Mouse (Mus musculus): ENCODE results near the gene Add3.
A peak's percentile ranks its signal among the peaks of the same experiment; 100 is the strongest.
"Not testable (repeated sequence)": the region's sequence is repeated elsewhere in the genome, so short reads cannot be mapped to it uniquely, and the experiment has no call there.

Add3 gene

DNA sequence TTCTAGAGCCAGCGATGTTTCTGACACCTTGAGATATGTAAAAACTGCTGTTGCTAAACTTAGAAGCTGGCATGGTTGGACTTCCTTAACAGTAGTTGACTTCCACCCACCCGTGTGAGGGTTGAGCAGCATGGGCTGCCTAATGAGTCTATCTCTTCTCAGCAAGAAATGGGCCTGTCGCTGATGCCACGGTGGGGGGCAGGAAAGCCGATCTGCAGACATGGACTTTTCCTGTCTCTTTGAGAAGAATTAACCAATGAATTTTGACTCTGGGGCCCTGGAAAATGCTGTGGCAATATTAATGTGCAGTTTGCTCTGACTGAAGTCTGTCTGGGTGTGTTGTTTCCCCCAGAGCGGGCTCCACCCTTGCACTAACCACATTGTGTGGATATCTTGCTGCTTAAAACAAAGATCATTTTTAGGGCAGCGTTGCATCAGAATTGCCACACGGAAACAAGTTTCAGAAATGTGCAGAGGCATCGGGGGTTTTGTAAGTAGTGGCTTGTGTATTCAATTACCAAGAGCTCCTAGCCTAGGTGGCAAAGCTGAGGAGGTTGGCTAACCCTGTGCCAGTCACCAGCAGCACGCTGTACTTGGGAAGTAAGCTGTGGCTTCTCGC lies 53.8 kb downstream of the Add3 start:
- DNase-seq, result peak in 1 of 2 experiments; percentile 51

DNA sequence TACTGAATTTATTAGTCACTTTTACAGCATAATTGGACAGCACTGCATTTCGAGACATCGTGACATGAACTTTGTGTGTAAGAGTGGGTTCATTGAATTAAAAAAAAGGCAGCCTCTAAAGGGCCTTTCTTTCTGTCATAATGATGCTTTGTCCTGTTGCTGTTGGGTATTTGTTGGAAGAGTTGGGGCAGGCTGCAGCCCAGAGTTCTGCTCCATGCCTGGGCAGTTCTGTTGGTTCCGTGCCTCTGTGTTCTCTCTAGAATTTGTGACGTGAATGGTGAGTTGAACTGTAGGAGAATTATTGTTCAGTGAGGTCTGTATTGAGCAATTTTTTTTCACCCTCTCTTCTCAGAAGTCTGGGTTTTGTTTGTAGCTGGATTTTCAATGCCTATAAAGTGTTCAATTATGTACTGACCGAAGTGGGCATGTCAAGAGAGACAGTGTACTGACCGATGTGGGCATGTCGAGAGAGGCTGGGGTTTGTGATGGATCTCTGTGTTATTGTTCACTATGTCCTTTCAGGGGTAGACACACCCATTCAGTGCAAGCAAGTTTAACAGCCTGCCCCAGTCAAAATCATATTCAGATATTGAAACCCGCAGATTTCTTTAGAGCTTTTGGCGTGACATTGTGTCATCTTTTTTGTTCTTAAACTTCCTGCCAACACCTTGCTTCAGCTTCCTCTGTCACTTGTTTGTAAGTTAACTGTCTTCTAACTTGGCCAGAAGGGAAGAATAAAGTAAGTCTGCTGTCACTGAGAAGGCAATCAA lies 54.7 kb downstream of the Add3 start:
- DNase-seq, result no peak

DNA sequence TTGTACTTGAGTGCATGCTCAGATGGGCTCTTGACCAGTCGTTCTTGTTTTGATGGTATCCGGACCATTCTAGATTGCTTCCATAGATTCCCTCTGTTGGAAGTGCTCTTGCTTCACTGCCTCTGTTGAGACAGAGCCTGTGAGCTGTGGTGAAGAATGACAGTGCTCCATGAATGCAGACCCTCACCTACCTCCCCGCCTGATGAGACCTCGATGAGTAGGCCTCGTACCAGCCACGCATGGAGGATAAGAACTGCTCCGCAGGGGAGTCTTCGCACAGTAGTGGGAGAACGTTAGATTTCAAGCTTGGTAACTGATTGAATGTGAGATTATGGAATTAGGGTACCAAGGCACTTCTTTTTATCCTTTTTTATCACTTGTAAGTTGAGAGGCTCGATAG lies 56.7 kb downstream of the Add3 start:
- DNase-seq, result no peak

DNA sequence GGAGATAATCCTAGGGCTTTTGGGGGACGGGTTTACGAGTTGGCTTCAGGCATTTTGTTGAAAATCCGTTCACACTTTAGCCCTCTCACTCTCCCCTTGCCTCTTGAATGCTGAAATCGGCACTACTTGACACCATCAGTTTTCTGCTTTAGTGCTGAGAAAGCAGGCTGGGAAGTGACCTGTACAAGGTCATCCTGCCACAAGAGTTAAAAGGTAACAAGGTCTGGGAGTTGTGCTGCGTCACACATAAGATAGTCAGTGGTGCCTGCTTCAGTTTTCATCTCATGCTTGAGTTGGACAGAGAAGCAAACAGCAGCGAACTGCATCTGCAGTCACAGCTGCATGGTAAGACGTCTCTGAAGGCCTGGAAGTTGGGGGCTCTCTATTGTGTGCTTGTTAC lies 57.5 kb downstream of the Add3 start:
- DNase-seq, result no peak

DNA sequence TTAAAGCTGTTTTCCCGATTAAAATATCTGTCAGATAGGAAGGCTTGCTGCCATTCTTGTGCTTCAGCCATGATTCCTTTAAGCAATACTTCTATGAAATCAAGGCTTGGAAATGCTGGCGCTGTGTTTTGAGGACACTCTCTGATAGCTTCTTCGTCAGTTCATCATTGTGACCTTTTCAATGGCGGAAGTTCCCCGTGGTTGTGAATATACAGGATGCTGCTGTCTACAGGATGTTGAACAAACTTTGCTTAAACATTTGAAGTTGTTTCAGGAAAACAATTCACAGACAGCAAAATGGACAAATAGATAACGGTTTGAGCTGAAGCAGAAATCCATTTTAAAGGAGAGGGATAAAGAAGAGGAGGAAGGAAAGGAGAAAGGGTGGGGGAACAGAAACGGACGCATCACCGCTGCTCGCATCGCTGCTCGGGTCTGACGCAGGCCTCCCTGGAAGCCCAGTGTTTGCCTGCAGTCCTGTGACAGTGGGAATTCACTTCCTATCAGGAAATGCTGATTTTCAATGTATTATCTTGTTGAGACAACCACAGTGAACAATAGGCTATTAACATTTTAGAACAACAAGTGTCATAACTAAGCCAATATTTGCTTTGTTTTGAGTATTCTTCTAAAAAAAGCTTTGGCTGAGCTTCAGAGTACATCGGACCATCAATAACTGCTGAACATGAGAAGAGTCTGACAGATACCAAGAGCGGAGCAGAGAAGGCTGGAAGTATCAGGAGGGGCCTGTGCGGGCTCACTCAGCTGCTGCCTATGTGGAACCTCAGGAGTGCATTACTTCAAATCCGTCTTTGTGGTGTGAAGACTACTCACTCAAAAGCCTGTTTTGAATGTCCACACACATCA lies 58.7 kb downstream of the Add3 start:
- DNase-seq, result no peak

DNA sequence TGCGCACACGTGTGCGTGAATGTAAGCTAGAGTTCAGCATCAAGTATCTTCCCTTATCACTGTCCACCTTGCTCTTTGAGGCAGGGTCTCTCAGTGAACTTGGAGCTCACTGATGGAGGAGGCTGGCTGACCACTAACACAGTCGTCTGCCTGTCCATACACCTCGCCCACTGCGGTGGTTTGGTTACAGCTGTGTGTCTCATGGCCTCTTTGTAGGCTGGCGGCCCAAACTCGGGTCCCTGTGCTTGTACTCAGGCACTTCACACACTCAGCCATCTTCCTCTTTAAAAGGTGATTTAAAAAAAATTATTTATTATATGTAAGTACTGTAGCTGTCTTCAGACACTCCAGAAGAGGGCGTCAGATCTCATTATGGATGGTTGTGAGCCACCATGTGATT lies 59.5 kb downstream of the Add3 start:
- no peak for DNase-seq

DNA sequence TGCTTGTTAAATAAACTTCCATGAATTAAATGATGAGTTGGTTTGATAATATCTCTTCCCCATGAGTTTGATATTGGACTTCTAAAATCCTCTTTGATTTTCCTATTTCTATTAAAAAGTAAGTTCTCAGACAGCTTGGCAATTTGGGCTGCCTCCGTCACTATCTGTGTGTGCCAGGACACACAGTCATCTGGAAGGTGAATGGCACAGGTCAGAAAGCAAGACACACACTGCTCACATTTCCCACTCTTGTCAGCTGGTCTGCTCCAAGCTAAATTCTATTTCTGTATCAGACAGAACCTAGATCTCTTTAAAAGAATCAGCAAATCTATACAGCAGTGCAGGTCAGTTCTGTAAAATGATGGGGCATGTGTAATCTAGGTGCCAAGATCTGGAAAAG lies 61.9 kb downstream of the Add3 start:
- no peak for DNase-seq

DNA sequence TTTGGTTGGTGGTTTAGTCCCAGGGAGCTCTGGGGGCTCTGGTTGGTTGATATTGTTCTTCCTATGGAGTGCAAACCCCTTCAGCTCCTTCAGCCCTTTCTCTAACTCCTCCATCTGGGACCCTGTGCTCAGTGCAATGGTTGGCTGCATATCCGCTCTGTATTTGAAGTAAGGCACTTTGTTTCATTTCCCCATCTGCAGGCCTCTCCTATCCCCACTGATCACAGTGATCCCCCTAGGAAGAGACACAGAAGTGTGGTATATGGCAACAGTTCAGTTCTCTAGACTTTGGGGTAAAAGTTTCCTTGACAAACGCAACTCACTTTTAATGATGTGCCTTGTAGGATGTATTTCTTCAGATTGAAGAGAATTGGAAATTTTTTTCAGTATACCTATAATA lies 66.7 kb downstream of the Add3 start:
- DNase-seq, result no peak

DNA sequence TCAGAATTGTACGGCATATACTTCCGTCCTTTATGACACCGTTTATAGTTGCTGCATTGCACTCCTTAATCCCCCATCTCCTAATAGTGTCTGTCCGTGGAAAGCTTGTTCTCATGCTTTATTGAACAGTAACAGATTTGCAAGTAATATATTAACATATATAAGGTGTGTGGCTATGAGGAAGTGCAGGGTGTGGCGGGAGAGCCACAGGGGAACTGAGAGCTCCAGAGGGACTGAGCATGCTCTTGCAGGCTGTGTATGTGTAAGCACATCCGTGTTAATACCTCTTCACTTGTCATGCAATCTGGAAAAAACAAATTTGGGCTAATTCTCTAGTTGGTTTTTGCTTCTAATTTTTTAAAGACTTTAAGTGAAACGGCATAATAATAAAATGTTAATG lies 68.6 kb downstream of the Add3 start:
- DNase-seq, result no peak

DNA sequence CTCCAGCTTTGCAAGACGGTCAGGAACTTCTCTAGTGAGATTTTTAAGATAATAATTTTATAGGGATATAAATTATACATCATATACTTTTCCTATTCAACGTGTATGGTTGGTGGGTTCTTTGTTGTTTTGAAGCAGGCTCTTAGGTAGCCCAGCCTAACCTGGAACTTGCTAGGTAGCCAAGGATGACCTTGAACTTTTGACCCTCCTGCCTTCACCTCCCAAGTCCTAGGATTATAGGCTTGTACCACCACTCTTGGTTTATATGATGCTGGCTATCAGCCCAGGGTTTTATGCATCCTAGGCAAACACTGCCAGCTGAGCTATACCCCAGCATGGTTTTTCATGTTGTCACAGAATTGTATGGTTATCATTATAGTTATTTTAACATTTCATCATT lies 70.0 kb downstream of the Add3 start:
- DNase-seq, result no peak

DNA sequence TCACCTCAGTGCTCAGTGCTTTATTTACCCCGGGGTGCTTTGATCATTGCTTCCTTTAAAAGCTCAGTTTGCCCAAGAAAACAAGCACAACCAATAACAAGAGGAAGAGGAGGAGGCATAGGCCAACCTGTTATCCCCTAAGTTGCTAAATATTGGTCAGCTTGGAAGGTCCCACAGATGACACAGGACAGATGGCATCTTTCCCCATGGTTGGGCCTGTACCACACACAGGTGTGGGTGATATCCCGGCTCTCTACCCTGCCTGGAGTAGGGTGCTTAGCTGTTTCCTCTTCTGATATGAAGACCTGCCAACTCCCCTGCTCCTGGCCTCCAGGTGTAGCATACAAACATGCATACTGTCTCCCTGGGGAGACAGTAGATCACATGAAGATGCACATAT lies 75.1 kb downstream of the Add3 start:
- DNase-seq, result no peak

DNA sequence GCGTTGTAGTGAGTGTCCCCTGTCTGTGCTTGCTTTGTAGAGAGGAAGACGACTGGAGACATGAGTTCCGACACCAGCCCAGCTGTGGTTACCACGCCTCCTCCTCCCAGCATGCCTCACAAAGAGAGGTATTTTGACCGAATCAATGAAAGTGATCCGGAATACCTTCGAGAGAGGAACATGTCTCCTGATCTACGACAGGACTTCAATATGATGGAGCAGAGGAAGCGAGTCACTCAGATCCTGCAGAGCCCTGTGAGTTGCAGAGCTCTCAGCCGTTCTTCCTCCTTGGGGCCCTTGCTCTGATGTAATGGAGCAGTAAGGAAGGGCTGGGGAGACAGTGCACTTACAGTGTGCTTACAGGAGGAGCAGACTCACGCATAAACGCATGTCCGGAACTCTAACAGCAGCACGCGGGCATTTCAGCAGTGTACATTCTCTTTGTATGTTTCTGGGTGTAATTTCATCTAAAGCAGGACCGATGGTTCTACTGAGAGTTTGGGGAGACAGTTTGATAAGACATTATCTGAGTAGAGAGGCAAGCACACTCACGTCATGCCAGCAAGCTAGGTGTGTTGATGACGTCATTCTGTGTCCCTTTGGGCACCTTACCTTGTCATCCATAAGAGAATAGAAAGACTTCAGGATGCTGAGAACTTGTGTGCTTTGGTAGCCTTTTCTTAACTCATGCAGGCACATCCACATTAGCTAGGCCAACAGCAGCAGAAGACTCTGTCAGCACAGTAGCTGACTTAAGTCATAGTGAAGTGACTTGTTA lies 76.7 kb downstream of the Add3 start:
- DNase-seq, result no peak

DNA sequence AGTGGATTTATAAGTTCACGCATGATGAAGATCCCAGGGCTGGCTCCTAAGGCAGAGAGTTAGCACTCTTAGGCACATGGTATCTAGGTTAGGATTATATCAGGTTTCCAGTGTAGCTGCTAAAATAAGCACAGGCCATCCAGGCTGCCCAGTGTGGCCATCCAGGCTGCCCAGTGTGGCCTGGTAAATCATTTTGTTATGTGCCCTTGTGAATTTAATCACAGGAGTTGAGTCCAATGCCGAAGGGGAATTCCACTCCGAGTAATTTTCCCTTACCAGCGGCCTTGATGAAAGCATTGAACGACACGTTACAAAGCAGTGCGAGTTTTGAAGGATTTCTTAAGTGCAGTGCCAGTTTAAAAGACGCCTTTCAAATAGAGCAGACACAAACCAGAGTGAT lies 77.6 kb downstream of the Add3 start:
- no peak for DNase-seq

DNA sequence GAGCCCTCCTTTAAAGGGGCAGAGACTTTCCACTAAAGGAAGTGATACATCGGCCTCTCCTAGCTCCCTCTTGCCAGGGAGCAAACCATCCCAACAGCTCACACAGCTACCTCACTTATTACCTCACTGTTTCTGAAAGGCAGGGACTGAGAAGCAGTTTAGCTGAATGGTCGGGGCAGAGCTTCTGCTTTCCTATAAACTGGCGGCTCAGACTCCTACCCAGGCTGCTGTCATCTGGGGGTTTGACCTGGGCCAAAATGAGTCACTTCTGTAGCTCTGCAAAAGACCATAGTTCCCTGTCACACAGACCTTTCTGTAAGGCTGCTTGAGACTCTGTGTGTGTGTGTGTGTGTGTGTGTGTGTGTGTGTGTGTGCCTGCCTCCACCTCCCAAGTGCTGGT lies 79.1 kb downstream of the Add3 start:
- DNase-seq, result no peak

DNA sequence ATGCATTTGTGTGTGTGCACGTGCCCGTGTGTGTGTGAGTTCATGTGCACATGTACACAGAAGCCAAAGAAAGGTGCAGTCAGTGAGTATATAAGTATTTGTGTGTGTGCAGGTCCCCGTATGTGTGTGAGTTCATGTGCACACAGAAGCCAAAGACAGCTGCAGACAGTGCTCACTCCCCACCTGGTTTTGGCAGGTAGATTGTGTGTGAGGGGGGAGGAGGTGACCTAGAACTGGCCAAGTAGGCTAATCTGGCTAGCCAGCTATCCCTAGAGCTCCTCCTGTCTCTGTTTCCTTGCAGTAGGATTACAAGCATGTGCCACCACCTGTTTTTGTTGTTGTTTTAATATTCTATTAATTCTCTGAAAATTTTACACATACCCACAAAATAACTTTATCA lies 80.9 kb downstream of the Add3 start:
- DNase-seq, result no peak

DNA sequence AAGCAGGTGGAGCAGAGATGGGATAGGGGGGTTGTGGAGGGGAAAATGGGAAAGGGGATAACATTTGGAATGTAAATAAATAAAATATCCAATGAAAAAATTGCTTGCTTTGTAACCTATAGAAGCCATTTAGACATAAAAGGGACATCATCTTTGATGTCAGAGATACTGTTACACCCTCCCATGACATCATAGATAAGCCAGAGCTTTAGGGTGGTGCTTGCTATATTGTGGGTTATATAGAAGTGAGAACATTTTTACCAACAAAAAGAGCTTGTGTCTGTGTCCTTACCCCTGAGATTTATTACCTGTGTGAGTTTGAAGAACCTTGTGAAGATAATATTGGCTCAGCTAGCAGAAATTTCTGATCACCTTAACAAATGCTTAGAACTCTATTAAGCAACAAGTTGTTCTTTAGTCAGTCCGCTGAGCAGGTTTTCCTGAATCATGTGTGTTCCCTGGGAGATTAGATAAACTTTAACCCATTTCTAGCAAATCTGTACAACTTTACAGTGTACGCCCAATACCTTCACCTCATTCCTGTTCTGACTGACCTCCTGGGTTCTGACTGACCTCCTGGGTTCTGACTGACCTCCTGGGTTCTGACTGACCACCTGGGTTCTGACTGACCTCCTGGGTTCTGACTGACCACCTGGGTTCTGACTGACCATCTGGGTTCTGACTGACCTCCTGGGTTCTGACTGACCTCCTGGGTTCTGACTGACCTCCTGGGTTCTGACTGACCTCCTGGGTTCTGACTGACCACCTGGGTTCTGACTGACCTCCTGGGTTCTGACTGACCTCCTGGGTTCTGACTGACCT lies 85.2 kb downstream of the Add3 start:
- DNase-seq, result not testable (repeated sequence)

DNA sequence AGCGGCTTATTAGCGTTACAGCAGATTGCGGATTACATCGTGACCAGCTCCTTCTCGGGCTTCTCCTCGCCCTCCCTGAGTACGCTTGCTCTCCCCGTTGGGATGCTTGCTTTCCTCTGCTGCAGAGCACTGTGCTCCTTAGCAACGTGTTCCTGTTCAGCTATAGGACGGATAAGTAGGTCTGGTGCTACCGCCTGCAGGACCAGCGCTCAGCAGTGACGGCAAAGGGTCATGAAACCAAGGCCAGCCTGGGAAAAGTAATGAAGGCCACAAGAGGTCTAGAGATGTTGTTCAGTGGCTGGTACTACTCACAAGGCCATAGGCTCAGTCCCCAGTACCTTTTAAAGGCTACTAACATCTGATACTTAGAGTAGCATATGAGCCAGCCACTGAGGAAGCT lies 86.4 kb downstream of the Add3 start:
- DNase-seq, result no peak

DNA sequence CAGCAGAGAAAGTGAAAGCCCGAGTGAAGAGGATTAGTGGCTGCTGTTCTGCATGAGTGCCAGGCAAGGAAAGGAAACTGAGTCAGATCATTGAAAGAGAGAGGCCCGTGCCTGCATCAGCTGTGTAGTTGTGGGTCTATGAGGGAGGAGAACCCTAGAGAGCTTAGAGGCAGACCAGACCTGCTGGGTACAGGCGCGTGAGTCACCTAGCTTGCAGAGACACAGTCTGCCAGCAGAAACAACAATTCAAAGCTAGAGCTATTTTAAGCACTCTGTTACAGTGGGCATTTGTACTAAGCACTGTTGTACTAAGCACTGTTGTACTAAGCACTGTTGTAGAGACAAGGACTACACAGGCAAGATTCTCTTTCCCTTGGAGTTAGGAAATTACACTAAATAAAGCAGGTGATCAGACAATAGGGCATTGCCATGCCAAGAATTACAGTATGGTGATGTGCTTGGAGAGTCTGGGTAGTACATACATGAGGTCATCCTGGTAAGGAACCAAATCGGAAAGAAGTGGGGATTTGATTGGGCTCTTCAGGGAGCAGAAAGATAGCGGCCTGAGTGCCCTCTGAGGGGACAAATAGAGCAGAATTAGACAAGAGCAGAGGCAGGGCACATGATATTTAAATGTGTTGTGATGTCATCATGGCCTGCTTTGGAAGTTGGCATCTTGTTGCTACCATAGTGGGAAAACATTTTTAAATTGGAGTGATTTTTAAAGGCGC lies 88.0 kb downstream of the Add3 start:
- DNase-seq, result no peak

DNA sequence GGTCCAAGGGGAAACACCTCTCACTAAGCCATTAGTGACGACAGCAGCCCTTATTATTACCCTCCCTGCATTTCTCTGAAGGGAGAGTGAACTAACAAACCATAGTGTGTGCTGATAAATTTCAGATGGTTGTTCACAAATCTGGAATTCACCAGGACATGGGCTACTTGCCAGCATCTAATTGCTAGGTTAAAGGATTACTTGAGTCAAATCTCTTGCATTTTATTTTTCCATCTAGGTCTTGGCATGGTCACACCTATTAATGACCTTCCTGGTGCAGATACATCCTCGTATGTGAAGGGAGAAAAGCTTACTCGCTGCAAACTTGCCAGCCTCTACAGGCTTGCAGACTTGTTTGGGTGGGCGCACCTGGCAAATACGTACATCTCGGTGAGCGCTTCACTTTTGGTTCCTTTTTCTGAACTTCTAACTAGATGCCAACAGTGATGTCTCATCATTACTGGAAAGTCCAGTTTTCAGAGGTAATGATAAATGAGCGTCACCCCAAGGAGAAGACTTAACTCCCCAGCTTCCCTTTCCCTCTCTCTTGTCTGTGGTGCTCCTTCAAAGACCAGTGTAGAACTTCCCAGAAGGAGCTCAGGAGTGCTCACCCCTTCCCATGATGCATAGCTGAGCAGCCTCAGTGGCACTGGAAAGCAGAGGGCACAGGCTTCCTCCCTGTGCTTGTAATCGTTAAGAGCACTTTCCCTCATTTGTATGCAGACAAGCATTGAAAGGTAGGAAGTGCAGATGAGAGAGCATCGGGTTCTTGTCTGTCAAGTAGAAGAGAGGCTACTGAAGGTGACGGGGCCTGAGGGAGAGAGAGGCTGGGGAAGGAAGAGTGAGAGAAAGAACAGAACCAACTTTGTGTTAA lies 90.9 kb downstream of the Add3 start:
- DNase-seq, result no peak

DNA sequence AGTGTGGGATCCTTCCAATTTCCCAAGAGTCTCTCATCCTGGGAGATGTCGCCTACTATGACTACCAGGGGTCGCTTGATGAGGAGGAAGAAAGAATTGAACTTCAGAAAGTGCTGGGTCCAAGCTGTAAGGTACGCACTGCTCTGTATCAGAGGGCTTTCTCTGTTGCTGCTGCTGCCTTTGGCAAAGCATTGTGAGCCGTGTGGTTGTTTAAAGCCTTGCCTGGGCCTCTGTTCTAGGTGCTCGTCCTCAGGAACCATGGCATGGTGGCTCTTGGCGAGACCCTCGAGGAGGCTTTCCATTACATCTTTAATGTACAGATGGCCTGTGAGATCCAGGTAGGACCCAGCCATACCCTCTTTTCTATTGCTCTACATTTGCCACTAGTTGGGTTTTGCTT lies 93.3 kb downstream of the Add3 start:
- no peak for DNase-seq
